Comparison of ENCODE assay signal across 8 mouse cellular contexts in genomic region chr9:108136930-108137462, GRCm38 (mm10). TPM values are rescaled to one million over a fixed set of nuclear protein-coding genes. Genes with fewer than 3 reads are reported as not detected.
A peak's percentile ranks its signal among the peaks of the same experiment; 100 is the strongest.
DNase-seq lines count a peak whose midpoint lies in the region.

No protein-coding gene starts in this region.

- intact Hi-C loops in heart, postnatal 10 days (cut with DNase I): loop anchor here (1.0 to 5.0 kb wide), 3 partner anchors 40 to 147 kb away; no protein-coding TSS in a partner anchor

- DNase-seq in layer of hippocampus, adult 18-20 months (ENCODE audit: low spot score in 2 of 2): peak; percentile 71 to 78
- no peak for DNase-seq in layer of hippocampus, postnatal 25 days (ENCODE audit: extremely low spot score in 1 of 2, low spot score in 1 of 2)
- DNase-seq in cerebellum, postnatal 25 days: peak; percentile 85
- peak; percentile 33 to 49 for DNase-seq in heart, postnatal 10 days
- peak; percentile 72 to 81 for DNase-seq in right cerebral cortex, postnatal 10 days (ENCODE audit: low spot score in 2 of 2)
- DNase-seq in kidney, postnatal 36 days: no peak
- no peak for DNase-seq in lung, postnatal 14 days
- no peak for DNase-seq in gastrocnemius, adult 18-20 months (ENCODE audit: low spot score)

RNA-seq across cellular contexts. Expression of gene Apeh, which starts 42.6 kb away (rescaled TPM):
- 10 to 100 TPM; 27.0 to 35.7 TPM for total RNA-seq in layer of hippocampus, adult 18-20 months (2021)
- 10 to 100 TPM; 32.0 to 32.7 TPM for total RNA-seq in layer of hippocampus, postnatal 25 days (2021)
- 10 to 100 TPM; 44.6 to 53.1 TPM for total RNA-seq in heart, postnatal 10 days (2021)
- total RNA-seq in gastrocnemius, adult 18-20 months (2021): 10 to 100 TPM; 25.7 to 27.8 TPM

RNA-seq across cellular contexts. Expression of gene Bsn, which starts 53.2 kb away (rescaled TPM):
- 100 to 1,000 TPM; 228 to 231 TPM for total RNA-seq in layer of hippocampus, adult 18-20 months (2021)
- 100 to 1,000 TPM; 190 to 242 TPM for total RNA-seq in layer of hippocampus, postnatal 25 days (2021)
- total RNA-seq in heart, postnatal 10 days (2021): under 1 TPM; 0.05 to 0.07 TPM
- under 1 TPM; 0.02 TPM for total RNA-seq in gastrocnemius, adult 18-20 months (2021)

RNA-seq across cellular contexts. Expression of gene Rnf123, which starts 53.9 kb away (rescaled TPM):
- 100 to 1,000 TPM in 1 of 2 experiments, 10 to 100 TPM in 1; 87.8 to 104 TPM for total RNA-seq in layer of hippocampus, adult 18-20 months (2021)
- total RNA-seq in layer of hippocampus, postnatal 25 days (2021): 10 to 100 TPM; 95.1 to 97.3 TPM
- 10 to 100 TPM; 62.5 to 83.1 TPM for total RNA-seq in heart, postnatal 10 days (2021)
- 100 to 1,000 TPM; 134 to 139 TPM for total RNA-seq in gastrocnemius, adult 18-20 months (2021)

RNA-seq across cellular contexts. Expression of gene Mst1, which starts 56.8 kb away (rescaled TPM):
- not detected for total RNA-seq in layer of hippocampus, adult 18-20 months (2021)
- total RNA-seq in layer of hippocampus, postnatal 25 days (2021): not detected
- total RNA-seq in heart, postnatal 10 days (2021): not detected
- total RNA-seq in gastrocnemius, adult 18-20 months (2021): not detected

Comparison
In these comparisons a context has a peak if more than half of its experiments do, and no peak if none do; other contexts are left out.
1. DNase-seq: peak in layer of hippocampus, adult 18-20 months (2 of 2), cerebellum, postnatal 25 days (2 of 2), heart, postnatal 10 days (2 of 2) and right cerebral cortex, postnatal 10 days (2 of 2); none in layer of hippocampus, postnatal 25 days (0 of 2), kidney, postnatal 36 days (0 of 2), lung, postnatal 14 days (single experiment) and gastrocnemius, adult 18-20 months (single experiment).
2. RNA of gene Bsn, which starts 53.2 kb away (total RNA-seq): 190 to 242 TPM in layer of hippocampus, postnatal 25 days and 228 to 231 TPM in layer of hippocampus, adult 18-20 months; 0.05 to 0.07 TPM in heart, postnatal 10 days and 0.02 TPM in gastrocnemius, adult 18-20 months; every median in the first group is over 100 times any median in the second.